Mouse (Mus musculus) skeletal muscle tissue, adult 2 months (tissue): ENCODE data around the gene Epb41l5.
A peak's percentile ranks its signal among the peaks of the same experiment; 100 is the strongest.

Experiments used
- DNase-seq: peaks from one replicate; pipeline ENCODE4 v3.0.0-alpha.2; 2012; ENCODE audit warnings: low read depth, low spot score

Gene Epb41l5

GRCm38 (mm10) chr1:119533093-119533805 is 115.6 kb downstream of the Epb41l5 start:
- DNase-seq = no peak

GRCm38 (mm10) chr1:119532165-119532564 is 116.6 kb downstream of the Epb41l5 start:
- DNase-seq = no peak

- no peak for DNase-seq
These were observed 117.9 kb downstream of the Epb41l5 start for GRCm38 (mm10) chr1:119530941-119531340.

- peak; percentile 62 for DNase-seq
These were observed 122.9 kb downstream of the Epb41l5 start, which contains the start of gene Tmem185b for GRCm38 (mm10) chr1:119525689-119526591. Gene Tmem185b (plus strand): TSS chr1:119526160.

- DNase-seq = peak; percentile 23
These were observed 123.8 kb downstream of the Epb41l5 start for GRCm38 (mm10) chr1:119525004-119525444.

DNA sequence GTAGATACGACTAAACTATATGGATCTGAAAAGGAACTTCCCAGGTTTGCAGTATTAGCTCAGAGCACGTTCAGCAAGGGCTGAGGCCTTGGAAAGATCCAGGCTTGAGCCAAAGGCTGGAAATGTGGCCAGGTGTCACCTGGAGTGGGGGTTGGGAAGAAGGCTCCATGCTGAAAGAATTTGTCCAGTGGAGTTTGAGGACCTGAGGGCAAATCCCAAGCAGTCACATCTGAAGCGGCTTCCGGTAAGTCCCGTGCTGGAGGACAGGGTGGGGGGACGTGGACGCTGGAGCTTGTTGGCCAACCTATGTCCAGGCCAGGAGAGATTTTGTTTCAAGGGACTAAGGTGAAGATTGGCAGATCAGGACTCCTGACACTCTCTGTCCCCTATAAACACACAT is 125.0 kb downstream of the Epb41l5 start:
- DNase-seq = no peak

- no peak for DNase-seq
These were observed 125.4 kb downstream of the Epb41l5 start for GRCm38 (mm10) chr1:119523369-119523768.

DNA sequence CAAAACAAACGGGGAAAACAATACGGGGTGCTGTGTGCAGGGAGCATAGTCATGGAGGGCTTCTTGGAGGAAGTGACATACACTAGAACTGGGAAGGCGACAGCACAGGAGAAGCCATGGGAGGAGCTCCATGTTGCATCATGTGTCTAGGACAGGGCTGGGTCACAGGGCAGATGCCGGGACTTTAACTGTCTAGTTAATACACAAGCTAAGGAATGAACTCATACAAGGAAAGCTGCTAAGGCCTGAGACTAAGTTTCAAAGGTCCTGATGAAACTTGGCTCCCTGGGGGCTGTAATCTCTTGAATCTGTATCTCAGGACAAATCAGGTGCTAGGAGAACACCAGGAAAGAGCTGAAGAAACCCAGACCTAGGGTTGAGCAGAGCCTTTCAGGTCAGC is 126.1 kb downstream of the Epb41l5 start:
- DNase-seq = no peak

- no peak for DNase-seq
These were observed 127.1 kb downstream of the Epb41l5 start for GRCm38 (mm10) chr1:119521681-119522080.

DNA sequence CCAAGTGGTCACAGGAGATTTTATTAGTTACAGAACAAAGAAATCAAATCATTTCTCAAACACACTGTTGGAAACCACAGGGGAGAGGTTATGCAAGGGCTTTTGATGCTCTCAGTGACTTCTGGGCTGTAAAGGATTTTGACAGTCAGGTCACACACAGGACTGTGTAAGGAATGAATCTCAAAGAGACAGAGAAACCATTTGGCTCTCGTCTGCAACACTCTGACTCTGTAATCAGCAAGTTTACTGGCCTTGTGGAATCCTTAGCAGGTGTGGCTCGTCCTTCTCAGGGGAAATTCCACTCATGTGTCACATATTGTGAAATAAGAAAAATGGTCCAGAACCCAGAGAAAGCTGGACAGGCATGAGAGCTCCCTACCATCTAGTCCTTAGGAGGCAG is 127.8 kb downstream of the Epb41l5 start:
- no peak for DNase-seq

- DNase-seq = no peak
These were observed 129.5 kb downstream of the Epb41l5 start for GRCm38 (mm10) chr1:119519286-119519685.

DNA sequence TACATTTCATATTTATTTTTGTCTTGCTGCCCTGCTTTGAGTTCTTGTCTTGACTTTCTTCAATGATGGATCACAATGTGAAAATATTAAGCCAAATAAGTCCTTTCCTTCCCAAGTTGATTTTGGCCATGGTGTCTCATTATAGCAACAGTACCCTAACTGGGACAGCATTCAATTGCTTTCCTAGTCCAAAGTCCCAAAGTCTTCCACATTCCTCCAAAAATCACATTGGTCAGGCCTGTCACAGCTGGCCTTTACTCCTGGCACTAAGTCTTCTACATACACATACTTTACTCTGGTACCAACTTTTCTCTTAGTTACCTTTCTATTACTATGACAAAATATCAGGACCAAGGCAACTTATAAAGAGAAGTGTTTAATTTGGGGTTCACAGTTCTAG is 130.0 kb downstream of the Epb41l5 start:
- no peak for DNase-seq

DNA sequence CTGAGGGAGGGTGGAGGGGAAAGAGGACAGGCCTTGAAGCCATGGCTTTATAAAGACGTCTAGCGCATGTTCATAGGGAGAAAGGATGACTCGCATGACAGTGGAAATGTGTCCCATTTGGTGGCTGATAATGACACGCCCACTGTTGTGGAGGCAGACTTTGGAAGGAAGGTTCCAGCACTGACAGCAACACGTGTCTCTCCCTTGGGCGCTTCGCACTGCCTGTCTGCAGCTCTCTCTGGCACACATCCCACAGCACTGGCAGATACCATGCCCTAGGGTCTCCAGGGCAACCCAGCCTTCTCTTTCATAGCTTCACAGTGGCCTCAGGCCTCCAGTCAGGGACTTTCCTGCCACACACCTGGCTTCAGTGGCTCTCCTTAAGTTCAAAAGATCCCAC is 130.7 kb downstream of the Epb41l5 start:
- DNase-seq = no peak

DNA sequence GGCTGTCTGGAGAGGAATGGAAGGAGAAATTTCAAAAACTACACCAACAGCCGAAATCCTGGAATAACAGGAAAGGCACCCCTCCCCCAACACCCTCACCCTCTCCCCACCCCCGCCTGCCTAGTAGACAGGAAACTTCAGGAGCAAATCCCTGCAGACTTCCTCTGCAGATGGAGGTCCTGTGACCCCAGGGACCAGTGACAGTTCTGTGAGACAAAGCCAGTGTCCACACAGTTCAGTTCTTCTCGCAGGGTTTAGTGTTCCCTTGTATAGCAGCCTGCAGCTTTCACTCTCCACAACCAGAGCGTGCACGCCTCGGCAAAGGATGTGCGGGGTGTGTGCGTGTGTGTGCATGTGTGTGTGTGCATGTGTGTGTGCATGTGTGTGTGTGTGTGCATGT is 137.9 kb downstream of the Epb41l5 start:
- DNase-seq = no peak

DNA sequence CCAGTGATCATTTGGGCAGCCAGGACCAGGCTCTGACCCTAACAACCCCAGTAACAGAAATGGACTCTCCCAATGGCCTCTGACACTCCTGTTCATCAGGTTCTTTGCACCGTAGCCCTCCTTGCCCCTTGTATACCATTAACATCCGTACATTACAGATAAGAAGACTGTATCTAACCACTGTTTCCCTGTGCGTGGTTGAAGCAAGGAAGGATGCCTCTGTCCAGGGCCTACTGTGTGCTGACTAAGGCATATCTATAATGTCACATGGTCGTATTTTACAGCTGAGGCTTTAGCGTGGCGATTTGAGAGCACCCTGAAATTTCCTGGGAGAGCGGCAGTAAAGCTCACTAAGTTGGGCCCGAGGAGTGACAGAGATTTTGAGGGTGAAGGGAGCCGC is 138.4 kb downstream of the Epb41l5 start:
- no peak for DNase-seq

- no peak for DNase-seq
These were observed 139.3 kb downstream of the Epb41l5 start for GRCm38 (mm10) chr1:119509474-119509873.

DNA sequence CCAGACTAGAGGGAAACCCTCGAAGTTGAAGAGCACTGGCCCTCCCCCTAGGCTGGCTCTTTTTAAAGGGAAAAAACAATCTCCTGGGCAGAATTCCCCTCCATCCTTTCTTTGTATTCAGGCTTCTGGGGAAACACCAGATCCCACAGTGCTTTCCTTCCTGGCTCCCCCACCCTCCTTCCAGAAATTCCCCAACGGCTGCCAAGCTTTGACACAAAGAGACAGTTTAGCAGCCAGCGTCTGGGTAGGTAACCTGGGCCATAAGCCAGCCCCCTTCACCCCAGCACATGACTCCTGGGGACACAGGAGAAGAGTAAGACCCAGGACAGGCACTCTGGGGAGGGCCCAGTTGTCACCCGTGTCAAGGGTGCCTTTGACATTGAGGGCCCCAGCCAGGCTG is 140.3 kb downstream of the Epb41l5 start:
- no peak for DNase-seq

DNA sequence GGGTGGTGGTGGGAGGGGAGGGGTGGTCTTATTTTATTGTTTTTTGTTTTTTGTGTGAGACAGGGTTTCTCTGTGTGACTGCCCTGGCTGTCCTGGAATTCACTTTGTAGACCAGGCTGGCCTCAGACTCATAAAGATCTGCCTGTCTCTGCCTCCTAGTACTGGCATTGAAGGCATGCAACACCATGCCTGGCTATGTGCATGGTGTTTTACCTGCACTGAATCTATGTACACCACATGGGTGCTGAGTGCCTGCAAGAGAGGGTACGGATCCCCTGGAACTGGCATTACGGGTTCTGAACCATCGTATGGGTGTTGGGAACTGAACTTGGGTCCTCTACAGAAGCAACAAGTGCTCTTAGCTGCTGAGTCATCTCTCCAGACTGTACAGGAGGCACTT is 142.8 kb downstream of the Epb41l5 start:
- no peak for DNase-seq

DNA sequence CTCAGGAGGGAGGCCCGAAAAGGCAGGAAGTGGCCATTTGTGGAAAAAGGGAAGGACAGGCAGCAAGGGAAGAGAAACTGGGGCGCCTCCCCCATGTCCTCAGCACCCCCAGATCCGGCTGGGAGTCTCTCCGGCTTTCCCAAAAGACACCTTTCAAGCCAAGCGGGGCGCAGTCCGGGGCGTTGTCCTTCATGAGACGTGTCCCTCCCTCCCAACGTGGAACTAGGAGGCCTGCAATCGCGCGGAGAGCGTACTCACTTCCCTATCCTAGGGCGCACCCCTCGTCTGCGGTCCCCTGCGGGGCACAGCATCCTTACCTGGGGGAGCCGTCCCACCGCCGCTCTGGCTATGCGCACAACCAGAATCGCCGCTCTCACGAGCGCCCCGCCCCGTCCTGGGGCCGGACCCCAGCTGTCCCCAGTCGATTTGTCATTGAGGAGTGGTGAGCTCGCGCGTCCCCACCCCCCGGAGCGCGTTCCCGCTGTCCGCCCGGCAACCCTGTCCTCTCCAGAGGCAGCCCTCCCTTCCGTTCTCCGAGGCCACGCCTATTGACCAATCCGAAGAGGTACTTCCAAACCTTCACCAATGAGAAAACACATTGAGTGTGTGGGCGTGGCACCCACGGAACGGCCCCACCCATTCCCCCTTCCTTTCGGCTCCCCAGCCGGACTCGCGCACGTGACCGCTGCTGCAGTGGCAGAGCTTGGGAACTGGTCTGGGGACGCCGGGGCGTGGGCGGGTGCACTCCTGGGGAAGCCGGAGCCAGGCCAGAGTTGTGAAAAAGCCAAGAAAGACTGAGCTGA is 144.3 kb downstream of the Epb41l5 start, which contains the start of gene Ralb:
Gene Ralb (minus strand): TSS at position 535 of the 803 bp plus-strand sequence.
- peak; percentile 96 for DNase-seq

GRCm38 (mm10) chr1:119503808-119504207 is 145.0 kb downstream of the Epb41l5 start:
- no peak for DNase-seq

DNA sequence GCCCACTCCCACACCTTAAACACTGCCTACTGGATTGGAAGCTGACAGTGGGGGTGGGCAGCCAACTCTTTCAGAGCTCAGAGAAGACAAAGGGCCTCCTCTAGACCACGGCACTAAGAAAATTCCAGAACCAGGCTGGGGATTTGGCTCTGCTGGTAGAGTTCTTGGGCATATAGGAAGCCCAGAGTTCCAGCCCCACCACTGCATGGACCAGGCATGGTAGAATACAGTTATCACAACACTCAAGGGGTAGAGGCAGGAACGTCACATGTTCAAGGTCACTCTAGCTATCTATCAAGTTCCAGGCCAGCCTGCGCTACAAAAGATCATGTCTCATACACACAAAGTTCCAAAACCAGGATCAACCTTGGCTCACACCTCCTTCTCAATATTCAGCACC is 145.6 kb downstream of the Epb41l5 start:
- DNase-seq = no peak

GRCm38 (mm10) chr1:119502729-119503128 is 146.1 kb downstream of the Epb41l5 start:
- no peak for DNase-seq
